Mouse (Mus musculus): ENCODE measurements around the gene Csnk2b.

The Csnk2b gene

GRCm38 (mm10) chr17:35121871-35122303, at the start of gene Csnk2b:
Gene Csnk2b (minus strand): TSS chr17:35122053.
- DNase-seq (ENCODE audit: low spot score): no peak

GRCm38 (mm10) chr17:35168541-35169207, 46.8 kb upstream of the Csnk2b start:
- no peak for DNase-seq (ENCODE audit: low spot score)

- no peak for DNase-seq (ENCODE audit: low spot score)
Observed at GRCm38 (mm10) chr17:35167794-35168193, 45.9 kb upstream of the Csnk2b start.

GRCm38 (mm10) chr17:35166352-35167035, 44.6 kb upstream of the Csnk2b start:
- no peak for DNase-seq (ENCODE audit: low spot score)

GRCm38 (mm10) chr17:35165451-35166155, 43.8 kb upstream of the Csnk2b start:
- no peak for DNase-seq (ENCODE audit: low spot score)

- peak; percentile 98 for DNase-seq (ENCODE audit: low spot score)
Observed at GRCm38 (mm10) chr17:35164568-35165450, 43.0 kb upstream of the Csnk2b start, which contains the start of gene Prrc2a. Gene Prrc2a (minus strand): TSS chr17:35164897.

- DNase-seq (ENCODE audit: low spot score): no peak
Observed at GRCm38 (mm10) chr17:35164218-35164567, 42.3 kb upstream of the Csnk2b start.

- no peak for DNase-seq (ENCODE audit: low spot score)
Observed at GRCm38 (mm10) chr17:35163326-35164081, 41.7 kb upstream of the Csnk2b start.

GRCm38 (mm10) chr17:35162730-35163129, 40.9 kb upstream of the Csnk2b start:
- no peak for DNase-seq (ENCODE audit: low spot score)

GRCm38 (mm10) chr17:35162121-35162520, 40.3 kb upstream of the Csnk2b start:
- no peak for DNase-seq (ENCODE audit: low spot score)

- no peak for DNase-seq (ENCODE audit: low spot score)
Observed at GRCm38 (mm10) chr17:35161421-35161820, 39.6 kb upstream of the Csnk2b start.

- DNase-seq (ENCODE audit: low spot score): no peak
Observed at GRCm38 (mm10) chr17:35159638-35160037, 37.8 kb upstream of the Csnk2b start.

GRCm38 (mm10) chr17:35158850-35159593, 37.2 kb upstream of the Csnk2b start:
- DNase-seq (ENCODE audit: low spot score): no peak

- no peak for DNase-seq (ENCODE audit: low spot score)
Observed at GRCm38 (mm10) chr17:35157661-35158175, 35.9 kb upstream of the Csnk2b start.

- no peak for DNase-seq (ENCODE audit: low spot score)
Observed at GRCm38 (mm10) chr17:35157254-35157653, 35.4 kb upstream of the Csnk2b start.

GRCm38 (mm10) chr17:35156461-35157200, 34.8 kb upstream of the Csnk2b start:
- no peak for DNase-seq (ENCODE audit: low spot score)

- no peak for DNase-seq (ENCODE audit: low spot score)
Observed at GRCm38 (mm10) chr17:35155451-35155850, 33.6 kb upstream of the Csnk2b start.

GRCm38 (mm10) chr17:35154616-35155015, 32.8 kb upstream of the Csnk2b start:
- DNase-seq (ENCODE audit: low spot score): no peak

- DNase-seq (ENCODE audit: low spot score): no peak
Observed at GRCm38 (mm10) chr17:35153931-35154330, 32.1 kb upstream of the Csnk2b start.

GRCm38 (mm10) chr17:35153077-35153476, 31.2 kb upstream of the Csnk2b start:
- no peak for DNase-seq (ENCODE audit: low spot score)
